Mouse (Mus musculus) kidney, postnatal 4 days (tissue): ENCODE measurements at regions not wholly inside any gene's neighbourhood (a gene's known extent, or its start where the extent isn't known, plus 50 kb on each side); places are given as distances from the start of the nearest gene placed in this dataset.

Experiments used
- DNase-seq, 2 experiments: peaks; one replicate each; pipeline ENCODE4 v3.0.0; 2021; ENCODE audit warnings: mixed read lengths in 2 of 2

GRCm38 (mm10) chr8:100942680-100943427, 1526.6 kb upstream of the Cdh8 start:
- DNase-seq: peak; percentile 10 to 12

GRCm38 (mm10) chr8:100939533-100939932, 1523.3 kb upstream of the Cdh8 start:
- no peak for DNase-seq

DNA sequence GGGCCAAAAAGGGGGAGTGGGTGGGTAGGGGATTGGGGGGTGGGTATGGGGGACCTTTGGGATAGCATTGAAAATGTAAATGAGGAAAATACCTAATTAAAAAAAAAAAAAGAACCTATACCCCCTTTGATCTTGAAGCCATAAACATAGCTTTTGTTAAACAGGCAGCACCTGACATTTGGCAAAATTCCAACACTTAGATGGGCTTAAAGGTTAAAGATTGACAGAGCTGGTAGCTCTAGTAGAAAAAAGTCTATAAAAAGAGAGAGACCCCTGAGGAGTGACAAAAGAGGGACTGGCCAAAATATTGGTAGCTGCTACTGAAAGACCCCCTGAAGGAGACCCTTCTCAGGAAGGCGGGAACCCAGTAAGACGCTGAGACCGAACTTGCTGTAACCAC, 1474.0 kb upstream of the Cdh8 start:
- DNase-seq: no peak

DNA sequence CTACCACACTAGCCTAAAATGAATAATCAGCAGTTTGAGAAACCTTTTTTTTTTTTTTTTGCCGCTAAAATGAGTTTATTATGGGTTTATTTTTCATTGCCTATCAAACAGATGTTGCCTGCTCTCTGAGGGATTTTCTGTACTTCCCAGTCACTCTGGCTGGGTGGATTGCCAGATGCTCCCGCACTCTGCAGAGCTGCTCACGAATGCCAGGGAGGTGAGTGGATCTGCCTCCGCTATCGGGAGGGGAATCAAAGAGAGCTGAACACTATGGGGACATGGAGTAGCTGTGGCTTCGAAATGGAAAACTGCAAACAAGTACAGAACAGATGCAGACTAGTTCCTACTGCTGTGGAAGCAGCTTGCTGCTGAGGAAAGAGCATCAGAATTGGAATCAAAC, 1449.4 kb upstream of the Cdh8 start:
- no peak for DNase-seq

DNA sequence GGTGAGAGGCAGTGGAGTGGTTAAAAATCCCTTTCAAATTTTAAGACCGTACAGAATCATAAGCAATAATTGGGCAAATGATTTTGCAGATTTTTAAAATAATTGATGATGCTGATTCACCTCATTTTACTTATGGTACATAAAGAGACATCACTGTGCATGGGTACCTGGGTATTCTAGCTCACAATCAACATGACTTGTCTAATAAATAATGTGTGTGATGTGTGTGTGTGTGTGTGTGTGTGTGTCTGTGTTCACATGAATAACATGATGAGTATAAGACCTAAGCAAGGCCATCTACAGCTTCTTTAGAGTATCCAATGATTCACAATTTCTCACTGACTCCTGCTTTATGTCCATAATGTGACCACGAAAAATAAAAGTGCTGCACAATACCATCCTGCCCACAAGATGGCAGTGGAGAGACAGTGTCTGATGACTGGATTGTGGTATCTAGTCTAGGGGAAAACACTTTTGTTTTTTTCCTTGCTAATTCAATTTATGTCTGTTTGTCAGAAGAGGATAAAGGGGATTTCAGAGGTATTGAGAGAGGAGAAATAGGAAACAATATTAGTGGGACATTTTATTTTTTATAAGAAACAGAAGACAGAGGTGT, 1434.7 kb upstream of the Cdh8 start:
- DNase-seq: peak; percentile 47 to 51
